Mouse (Mus musculus): ENCODE results near the gene Polg2.
"Not testable (repeated sequence)": the region's sequence is repeated elsewhere in the genome, so short reads cannot be mapped to it uniquely, and the experiment has no call there.

The Polg2 gene

GRCm38 (mm10) chr11:106724916-106725235, 54.5 kb downstream of the Polg2 start:
- DNase-seq (ENCODE audit: low read depth): not testable (repeated sequence)

- no peak for DNase-seq (ENCODE audit: low read depth)
Measured at GRCm38 (mm10) chr11:106724176-106724915, 55.0 kb downstream of the Polg2 start.

- DNase-seq (ENCODE audit: low read depth): no peak
Measured at GRCm38 (mm10) chr11:106723611-106724125, 55.7 kb downstream of the Polg2 start.

- peak; percentile 68 for DNase-seq (ENCODE audit: low read depth)
Measured at GRCm38 (mm10) chr11:106722831-106723361, 56.4 kb downstream of the Polg2 start.

DNA sequence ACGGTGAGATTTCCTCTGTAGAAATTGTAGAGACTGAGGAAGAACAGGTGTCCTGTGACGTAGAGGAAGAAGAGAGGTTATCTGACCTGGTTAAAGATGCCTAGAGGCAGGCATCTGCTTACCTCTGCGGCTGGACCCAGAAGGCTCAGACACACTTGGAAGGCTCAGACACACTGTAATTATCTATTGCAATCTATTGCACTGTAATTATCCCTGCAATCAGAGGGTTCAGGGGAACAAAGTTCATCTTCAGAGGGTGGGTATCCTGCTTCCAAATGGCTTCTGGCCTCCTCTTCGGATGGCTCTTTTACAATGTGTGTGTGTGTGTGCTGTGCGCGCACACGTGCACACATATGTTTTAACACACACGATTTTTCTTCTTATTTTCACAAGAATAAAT, 59.0 kb downstream of the Polg2 start:
- no peak for DNase-seq (ENCODE audit: low read depth)

Data from 416B (cell line).